Mouse (Mus musculus): ENCODE results near the gene Crk.

Crk gene

GRCm38 (mm10) chr11:75678747-75679438 is at the start of gene Crk:
Gene Crk, plus strand, starts transcription at chr11:75679259.
- peak; percentile 96 for DNase-seq (ENCODE audit: low spot score in 2 of 2)

DNA sequence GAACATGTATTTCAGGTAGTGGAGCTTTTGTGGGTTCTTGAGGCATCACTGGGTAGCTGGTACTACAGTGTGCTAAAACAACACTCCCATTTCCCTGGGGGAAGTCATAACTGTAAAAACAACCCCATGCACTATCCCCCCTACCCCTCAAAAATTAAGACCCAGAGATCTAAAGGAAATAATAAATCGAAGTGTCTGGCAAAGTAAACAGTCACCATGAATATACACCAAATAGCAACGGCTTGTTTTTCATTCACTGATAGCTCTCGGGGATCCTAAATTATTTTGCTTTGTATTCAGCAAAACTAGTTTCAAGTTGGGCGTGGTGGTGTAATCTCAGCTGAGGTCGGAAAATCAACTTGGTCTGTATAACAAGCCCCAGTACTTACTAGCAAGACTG is 49.0 kb upstream of the Crk start:
- no peak for DNase-seq (ENCODE audit: low spot score in 2 of 2)

DNA sequence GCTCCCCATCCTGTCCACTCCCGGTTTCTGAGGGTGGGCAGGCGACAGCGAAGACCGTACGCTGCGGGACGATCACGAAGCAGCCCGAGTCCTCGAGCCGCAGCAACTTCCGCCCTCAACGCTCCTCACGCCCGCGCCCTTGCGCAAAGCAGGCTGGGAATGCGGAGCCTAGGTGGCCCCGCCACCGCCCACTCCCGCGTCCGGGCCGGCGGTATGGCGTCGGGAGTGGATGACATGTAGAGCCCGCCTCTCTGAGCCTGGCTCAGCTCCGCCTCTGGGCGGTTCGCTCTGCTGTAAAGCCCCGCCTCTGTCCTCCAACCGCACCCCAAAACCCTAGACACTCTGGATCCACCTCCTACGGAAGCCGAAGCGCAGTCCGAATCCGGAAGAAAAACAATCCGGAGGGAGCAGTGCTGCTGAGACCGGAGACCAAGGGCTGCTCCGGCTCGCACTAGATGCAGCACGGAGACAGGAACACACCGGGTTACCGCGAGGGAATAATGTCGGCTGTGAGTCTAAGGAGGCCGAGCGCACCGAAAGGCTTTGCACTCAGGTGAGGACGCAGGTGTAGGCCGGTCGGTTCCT is 48.3 kb upstream of the Crk start, which contains the start of gene Inpp5k:
Gene Inpp5k (plus strand): TSS at position 344 of the 585 bp plus-strand sequence.
- peak; percentile 98 for DNase-seq (ENCODE audit: low spot score in 2 of 2)

GRCm38 (mm10) chr11:75631561-75632225 is 47.4 kb upstream of the Crk start:
- no peak for DNase-seq (ENCODE audit: low spot score in 2 of 2)

DNA sequence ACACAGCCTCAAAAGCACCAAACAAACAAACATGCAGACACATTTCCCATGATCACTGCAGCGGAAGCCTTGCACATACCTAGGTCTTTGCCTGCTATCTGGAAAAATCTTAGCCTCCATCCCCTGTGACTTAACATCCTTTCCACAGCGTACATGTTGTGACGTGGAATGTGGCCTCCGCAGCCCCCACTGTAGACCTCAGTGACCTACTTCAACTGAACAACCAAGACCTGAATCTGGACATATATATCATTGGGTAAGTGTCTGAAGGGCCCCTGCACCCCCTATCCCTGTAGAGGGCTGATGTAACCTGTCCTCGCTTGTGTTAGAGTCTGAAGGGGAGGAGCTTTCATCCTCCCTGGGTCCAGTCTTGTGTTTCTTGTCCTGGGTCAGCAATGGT is 46.1 kb upstream of the Crk start:
- no peak for DNase-seq (ENCODE audit: low spot score in 2 of 2)

- DNase-seq (ENCODE audit: low spot score in 2 of 2): no peak
Observed at GRCm38 (mm10) chr11:75634801-75635200, 44.3 kb upstream of the Crk start.

GRCm38 (mm10) chr11:75635315-75635714 is 43.7 kb upstream of the Crk start:
- no peak for DNase-seq (ENCODE audit: low spot score in 2 of 2)

DNA sequence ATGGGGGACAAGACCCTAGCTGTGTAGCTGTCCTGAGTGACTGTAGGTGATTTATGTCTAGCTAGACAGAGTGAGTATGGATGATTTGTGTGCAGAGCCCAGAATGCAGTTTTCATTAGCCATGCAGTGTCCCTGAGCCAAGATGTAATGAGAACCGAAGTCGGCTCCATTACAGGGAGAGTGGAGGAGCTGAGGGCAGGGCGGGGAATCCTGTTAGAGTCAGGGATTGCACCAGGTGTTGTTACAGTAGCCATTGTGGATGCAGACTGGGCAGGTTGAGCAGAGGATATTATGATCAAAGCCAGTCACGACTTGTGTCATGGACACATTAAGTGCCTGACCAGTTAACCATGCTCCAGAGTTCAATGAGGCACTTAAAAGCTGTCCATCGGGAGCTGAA is 35.7 kb upstream of the Crk start:
- DNase-seq (ENCODE audit: low spot score in 2 of 2): no peak

GRCm38 (mm10) chr11:75644684-75645083 is 34.4 kb upstream of the Crk start:
- no peak for DNase-seq (ENCODE audit: low spot score in 2 of 2)

DNA sequence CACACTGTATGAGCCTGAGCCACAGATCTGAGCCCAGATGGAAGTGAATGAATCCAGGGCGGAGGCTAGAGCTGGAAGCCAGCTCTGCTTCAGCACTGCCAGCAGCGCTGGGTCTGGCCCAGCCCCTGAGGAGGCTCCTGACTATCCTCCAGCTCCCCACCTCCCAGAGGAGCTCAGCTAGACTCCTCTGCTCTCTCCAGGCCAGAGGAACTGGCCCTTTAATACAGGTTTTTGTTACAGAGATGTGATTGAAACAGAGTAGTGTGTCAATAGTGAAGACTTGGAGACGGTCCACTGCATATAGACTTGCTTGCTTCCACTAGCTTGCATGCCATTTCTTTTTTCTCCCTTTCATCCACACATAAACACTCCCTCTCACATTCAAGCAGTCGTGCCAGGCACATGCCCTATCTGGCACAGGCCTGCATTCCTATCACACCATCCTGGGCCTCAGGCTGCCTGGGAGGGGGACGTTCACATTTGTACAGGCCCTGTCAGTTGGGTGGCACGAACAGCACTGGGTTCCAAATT is 31.3 kb upstream of the Crk start:
- peak; percentile 38 to 51 for DNase-seq (ENCODE audit: low spot score in 2 of 2)

DNA sequence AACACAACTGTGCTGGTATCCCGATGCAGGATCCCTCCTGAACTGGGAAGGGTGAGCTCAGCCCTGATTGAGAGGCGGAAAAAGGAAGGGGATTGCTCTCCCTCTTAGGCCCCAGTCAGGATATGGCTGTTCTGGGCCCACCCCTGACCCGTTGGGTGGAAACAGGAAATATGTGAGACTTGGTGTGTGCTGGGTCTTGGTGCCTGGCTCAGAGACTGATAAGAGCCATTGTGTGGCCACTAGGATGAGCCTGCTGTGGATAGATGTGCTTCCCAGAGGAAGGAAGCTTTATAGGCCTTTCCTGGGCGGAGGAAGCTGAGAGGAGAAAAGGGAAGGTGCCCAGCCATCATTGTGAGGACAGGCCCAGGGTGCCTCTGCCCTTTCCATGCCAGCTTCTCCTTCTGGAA is 29.9 kb upstream of the Crk start:
- no peak for DNase-seq (ENCODE audit: low spot score in 2 of 2)

- DNase-seq (ENCODE audit: low spot score in 2 of 2): no peak
Observed at GRCm38 (mm10) chr11:75650311-75650710, 28.7 kb upstream of the Crk start, which contains the start of gene Myo1c. Gene Myo1c, plus strand, starts transcription at chr11:75650504.

GRCm38 (mm10) chr11:75650958-75651425 is 28.1 kb upstream of the Crk start:
- no peak for DNase-seq (ENCODE audit: low spot score in 2 of 2)

GRCm38 (mm10) chr11:75651426-75652221 is 27.4 kb upstream of the Crk start:
- DNase-seq (ENCODE audit: low spot score in 2 of 2): peak; percentile 77 to 79

- DNase-seq (ENCODE audit: low spot score in 2 of 2): no peak
Observed at GRCm38 (mm10) chr11:75652222-75652941, 26.7 kb upstream of the Crk start.

DNA sequence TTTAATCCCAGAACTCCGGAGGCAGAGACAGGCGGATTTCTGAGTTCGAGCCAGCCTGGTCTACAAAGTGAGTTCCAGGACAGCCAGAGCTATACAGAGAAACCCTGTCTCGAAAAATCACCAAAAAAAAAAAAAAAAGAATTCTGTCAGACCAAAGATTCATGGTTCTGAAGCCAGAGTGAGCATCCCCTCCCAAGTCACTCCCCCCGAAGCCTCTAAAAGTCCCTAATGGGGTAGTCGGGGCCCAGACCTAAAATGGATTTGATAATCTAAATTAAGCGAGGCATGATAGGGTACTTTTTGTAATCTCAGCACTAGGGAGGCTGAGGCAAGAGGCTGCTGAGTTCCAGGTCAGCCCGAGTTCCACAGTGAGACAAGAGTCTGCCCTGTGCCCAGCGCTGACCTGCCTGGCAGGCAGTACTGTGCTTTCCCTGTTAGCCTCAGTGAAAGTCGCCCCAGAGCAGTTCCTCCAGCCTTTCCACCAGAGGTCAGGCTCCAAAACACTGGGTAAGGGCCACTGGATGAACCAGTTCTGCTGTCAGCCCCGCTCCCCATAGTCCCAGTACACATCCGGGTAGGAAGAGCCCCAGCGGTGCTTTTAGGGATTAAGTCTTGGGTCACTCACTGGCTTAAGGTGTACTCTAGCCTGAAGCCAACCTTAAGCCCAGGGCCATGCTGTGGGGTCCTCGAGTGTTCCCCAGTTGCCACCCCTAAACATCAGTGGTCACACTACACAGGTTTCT is 25.9 kb upstream of the Crk start:
- no peak for DNase-seq (ENCODE audit: low spot score in 2 of 2)

- DNase-seq (ENCODE audit: low spot score in 2 of 2): peak; percentile 36 to 52
Observed at GRCm38 (mm10) chr11:75653781-75654470, 25.1 kb upstream of the Crk start.

GRCm38 (mm10) chr11:75654471-75655390 is 24.3 kb upstream of the Crk start:
- no peak for DNase-seq (ENCODE audit: low spot score in 2 of 2)
